Mouse (Mus musculus): Measurements from ENCODE around the gene Sh2d5.

DNA sequence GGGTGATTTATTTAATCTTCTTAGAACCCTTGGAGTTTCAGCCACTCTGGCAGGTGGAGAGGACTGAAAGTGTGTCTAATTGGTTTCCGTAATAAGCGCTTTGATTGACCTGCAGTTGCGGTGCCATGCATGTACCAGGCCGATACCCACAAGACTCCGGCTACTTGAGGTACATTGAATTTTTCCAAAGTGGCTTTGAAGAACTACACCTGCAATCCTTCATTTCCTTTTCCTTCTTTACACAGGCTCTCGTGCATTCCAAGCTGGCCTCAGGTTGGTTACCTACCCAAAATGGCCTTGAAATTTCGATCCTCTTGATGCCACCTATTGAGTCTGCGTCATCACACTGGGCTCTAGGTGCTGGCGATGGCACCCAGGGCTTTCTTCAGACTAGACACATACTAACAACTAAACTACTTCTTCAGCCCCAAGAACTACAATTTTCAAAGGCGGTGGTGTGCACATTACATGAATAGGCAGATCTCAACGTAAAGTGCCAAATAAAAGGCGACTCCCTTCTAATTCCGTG is 34.5 kb upstream of the Sh2d5 start:
- TF ChIP-seq POLR2A (IDR thresholded peaks at IDR 0.05; ENCODE audit: control insufficient read depth in 1 of 2, insufficient read depth in 1 of 2, low read depth in 1 of 2, low read length in 2 of 2, poor library complexity in 1 of 2), result no peak
- no peak for TF ChIP-seq KAT2A (conservative IDR thresholded peaks at IDR 0.05; ENCODE audit: low read depth, low read length)
- TF ChIP-seq TAL1 (IDR thresholded peaks at IDR 0.05; ENCODE audit: low read length), result no peak
- TF ChIP-seq ETS1 (IDR thresholded peaks at IDR 0.05; ENCODE audit: low read depth, low read length), result no peak
- TF ChIP-seq ZNF384 (IDR thresholded peaks at IDR 0.05; ENCODE audit: low read depth, low read length), result no peak
- TF ChIP-seq GATA1 (IDR thresholded peaks at IDR 0.05; ENCODE audit: low read depth, low read length), result no peak
- TF ChIP-seq NRF1 (IDR thresholded peaks at IDR 0.05; ENCODE audit: insufficient read depth, low read depth, low read length, poor library complexity, severe bottlenecking), result no peak
